Mouse (Mus musculus) spleen, adult 2 months (tissue): ENCODE measurements around the gene Hoxa13.

Experiments
- CTCF ChIP-seq: fragments of 200-500 bp; IDR thresholded peaks from 2 replicates; pipeline ENCODE4 v1.5.1; 2011; ENCODE audit warnings: mild to moderate bottlenecking, inconsistent platforms; ENCODE audit not compliant: insufficient read depth, insufficient read length, insufficient replicate concordance; ENCODE audit errors: extremely low read depth
- POLR2A ChIP-seq: fragments of 200-500 bp; IDR thresholded peaks from 2 replicates; pipeline ENCODE4 v1.6.1; 2011; ENCODE audit warnings: low read depth, low read length, inconsistent platforms

GRCm38 (mm10) chr6:52261751-52262462 lies 1.2 kb upstream of the Hoxa13 start:
- TF ChIP-seq CTCF (no peak), POLR2A (no peak)
